Mouse (Mus musculus): ENCODE data around the gene Cemip2. TPM values are rescaled to one million over a fixed set of nuclear protein-coding genes. Genes with fewer than 3 reads are reported as not detected.

Gene Cemip2
- polyA plus RNA-seq, 1 experiment from 2014 or later, result 61.4 TPM

GRCm38 (mm10) chr19:21761676-21762075, 16.5 kb upstream of the Cemip2 start:
- H3K9me3 ChIP-seq, result no peaks in the 10 kb centered on the region
- no peaks in the 10 kb centered on the region for H3K36me3 ChIP-seq (replicated peaks)
- H3K4me3 ChIP-seq, result no peak overlapping the region
- H3K27ac ChIP-seq (replicated peaks), result no peak overlapping the region
- no peak for DNase-seq (ENCODE audit: low spot score)
- H3K27me3 ChIP-seq (replicated peaks; ENCODE audit: low read depth, poor library complexity, severe bottlenecking), result no peaks in the 10 kb centered on the region
- H3K4me1 ChIP-seq, result no peaks in the 10 kb centered on the region

GRCm38 (mm10) chr19:21764013-21764412, 14.1 kb upstream of the Cemip2 start:
- no peak for DNase-seq (ENCODE audit: low spot score)
- WGBS, result 78% methylated on average over 2 of the region's 2 CpGs
- Histone ChIP-seq H3K4me3 (no peak overlapping the region), H3K27me3 (replicated peaks; ENCODE audit: low read depth, poor library complexity, severe bottlenecking) (no peaks in the 10 kb centered on the region), H3K36me3 (replicated peaks) (no peaks in the 10 kb centered on the region), H3K9me3 (no peaks in the 10 kb centered on the region), H3K27ac (replicated peaks) (no peak overlapping the region), H3K4me1 (no peaks in the 10 kb centered on the region)

- no peak for DNase-seq (ENCODE audit: low spot score)
- no peak overlapping the region for H3K27ac ChIP-seq (replicated peaks)
- no peak overlapping the region for H3K4me3 ChIP-seq
- no peaks in the 10 kb centered on the region for H3K36me3 ChIP-seq (replicated peaks)
- no peaks in the 10 kb centered on the region for H3K9me3 ChIP-seq
- WGBS, result 84% methylated on average over 3 of the region's 3 CpGs
- H3K4me1 ChIP-seq, result no peaks in the 10 kb centered on the region
- no peaks in the 10 kb centered on the region for H3K27me3 ChIP-seq (replicated peaks; ENCODE audit: low read depth, poor library complexity, severe bottlenecking)
These were observed 13.4 kb upstream of the Cemip2 start for GRCm38 (mm10) chr19:21764738-21765137.

GRCm38 (mm10) chr19:21767500-21768045, 10.6 kb upstream of the Cemip2 start:
- H3K4me1 ChIP-seq, result no peaks in the 10 kb centered on the region
- WGBS, result 85% methylated on average over 9 of the region's 9 CpGs
- H3K27me3 ChIP-seq (replicated peaks; ENCODE audit: low read depth, poor library complexity, severe bottlenecking), result no peaks in the 10 kb centered on the region

GRCm38 (mm10) chr19:21769796-21770195, 8.3 kb upstream of the Cemip2 start:
- WGBS, result 68% methylated on average over 3 of the region's 3 CpGs
- H3K4me1 ChIP-seq, result no peaks in the 10 kb centered on the region
- no peaks in the 10 kb centered on the region for H3K27me3 ChIP-seq (replicated peaks; ENCODE audit: low read depth, poor library complexity, severe bottlenecking)
- no peak for DNase-seq (ENCODE audit: low spot score)
- H3K4me3 ChIP-seq, result no peak overlapping the region
- H3K27ac ChIP-seq (replicated peaks), result no peak overlapping the region
- no peaks in the 10 kb centered on the region for H3K36me3 ChIP-seq (replicated peaks)
- no peaks in the 10 kb centered on the region for H3K9me3 ChIP-seq

More at GRCm38 (mm10) chr19:21767500-21768045, 10.6 kb upstream of the Cemip2 start:
- no peak overlapping the region for H3K27ac ChIP-seq (replicated peaks)
- DNase-seq (ENCODE audit: low spot score), result no peak
- no peaks in the 10 kb centered on the region for H3K36me3 ChIP-seq (replicated peaks)
- H3K9me3 ChIP-seq, result no peaks in the 10 kb centered on the region
- H3K4me3 ChIP-seq, result no peak overlapping the region

DNA sequence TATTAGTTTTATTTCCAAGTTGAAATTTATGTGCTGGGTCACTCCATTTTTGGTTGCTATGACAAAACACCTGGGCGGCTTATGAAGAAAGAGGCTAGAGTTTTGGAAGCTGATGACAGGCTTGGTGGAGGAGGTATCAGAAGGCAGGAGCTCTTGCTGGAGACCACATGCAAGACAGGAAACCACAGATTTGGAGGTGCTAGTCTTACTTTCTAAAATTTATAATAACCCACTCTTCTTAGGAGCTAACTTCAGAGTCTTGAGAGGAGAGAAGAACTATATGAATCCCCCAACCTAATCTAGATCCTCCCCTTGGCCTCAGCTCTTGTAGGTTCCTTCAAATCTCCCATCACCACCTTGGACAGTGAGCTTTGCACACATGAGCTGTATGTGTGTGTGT, 6.6 kb upstream of the Cemip2 start:
- no peak for DNase-seq (ENCODE audit: low spot score)
- Histone ChIP-seq H3K9me3 (no peaks in the 10 kb centered on the region), H3K27ac (replicated peaks) (no peak overlapping the region), H3K36me3 (replicated peaks) (no peaks in the 10 kb centered on the region), H3K4me3 (no peak overlapping the region), H3K4me1 (no peaks in the 10 kb centered on the region), H3K27me3 (replicated peaks; ENCODE audit: low read depth, poor library complexity, severe bottlenecking) (no peaks in the 10 kb centered on the region)
- 97% methylated on average over 1 of the region's 1 CpGs for WGBS

- WGBS, result 80% methylated on average over 6 of the region's 6 CpGs
These were observed 4.5 kb upstream of the Cemip2 start for GRCm38 (mm10) chr19:21773621-21774020.

GRCm38 (mm10) chr19:21775629-21776028, 2.5 kb upstream of the Cemip2 start:
- Histone ChIP-seq H3K4me3 (no peak overlapping the region), H3K9me3 (no peaks in the 10 kb centered on the region), H3K4me1 (peaks cover 28% of the 10 kb centered on the region), H3K36me3 (replicated peaks) (no peaks in the 10 kb centered on the region), H3K27me3 (replicated peaks; ENCODE audit: low read depth, poor library complexity, severe bottlenecking) (no peaks in the 10 kb centered on the region), H3K27ac (replicated peaks) (no peak overlapping the region)
- DNase-seq (ENCODE audit: low spot score), result no peak
- WGBS, result 82% methylated on average over 4 of the region's 4 CpGs

More at GRCm38 (mm10) chr19:21773621-21774020, 4.5 kb upstream of the Cemip2 start:
- Histone ChIP-seq H3K36me3 (replicated peaks) (no peaks in the 10 kb centered on the region), H3K27ac (replicated peaks) (no peak overlapping the region), H3K27me3 (replicated peaks; ENCODE audit: low read depth, poor library complexity, severe bottlenecking) (no peaks in the 10 kb centered on the region), H3K4me1 (peaks cover 12% of the 10 kb centered on the region), H3K4me3 (no peak overlapping the region), H3K9me3 (no peaks in the 10 kb centered on the region)
- DNase-seq (ENCODE audit: low spot score), result no peak

DNA sequence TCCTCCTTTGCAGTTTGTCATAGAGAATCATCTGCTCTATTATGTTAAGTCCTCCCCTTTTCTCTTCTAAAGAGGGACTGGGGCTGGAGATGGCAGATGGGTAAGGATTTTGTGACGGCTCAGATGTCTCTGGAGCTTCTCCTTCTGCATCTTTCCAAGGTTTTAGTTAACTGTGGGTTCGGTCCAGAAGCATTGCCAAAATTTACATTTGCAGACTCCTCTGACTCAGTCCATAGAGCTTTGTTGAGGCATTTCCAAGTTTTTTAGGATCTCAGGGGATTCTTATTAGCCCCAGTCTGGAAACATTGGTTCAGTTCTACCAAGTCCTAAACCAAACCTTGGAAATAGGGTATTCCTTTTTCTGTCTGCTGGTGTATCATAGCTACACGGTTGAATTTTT, 1.5 kb upstream of the Cemip2 start:
- Histone ChIP-seq H3K27ac (replicated peaks) (no peak overlapping the region), H3K9me3 (no peaks in the 10 kb centered on the region), H3K27me3 (replicated peaks; ENCODE audit: low read depth, poor library complexity, severe bottlenecking) (no peaks in the 10 kb centered on the region), H3K4me1 (peaks cover 39% of the 10 kb centered on the region), H3K36me3 (replicated peaks) (no peaks in the 10 kb centered on the region), H3K4me3 (no peak overlapping the region)
- DNase-seq (ENCODE audit: low spot score), result no peak
- 65% methylated on average over 3 of the region's 3 CpGs for WGBS

DNA sequence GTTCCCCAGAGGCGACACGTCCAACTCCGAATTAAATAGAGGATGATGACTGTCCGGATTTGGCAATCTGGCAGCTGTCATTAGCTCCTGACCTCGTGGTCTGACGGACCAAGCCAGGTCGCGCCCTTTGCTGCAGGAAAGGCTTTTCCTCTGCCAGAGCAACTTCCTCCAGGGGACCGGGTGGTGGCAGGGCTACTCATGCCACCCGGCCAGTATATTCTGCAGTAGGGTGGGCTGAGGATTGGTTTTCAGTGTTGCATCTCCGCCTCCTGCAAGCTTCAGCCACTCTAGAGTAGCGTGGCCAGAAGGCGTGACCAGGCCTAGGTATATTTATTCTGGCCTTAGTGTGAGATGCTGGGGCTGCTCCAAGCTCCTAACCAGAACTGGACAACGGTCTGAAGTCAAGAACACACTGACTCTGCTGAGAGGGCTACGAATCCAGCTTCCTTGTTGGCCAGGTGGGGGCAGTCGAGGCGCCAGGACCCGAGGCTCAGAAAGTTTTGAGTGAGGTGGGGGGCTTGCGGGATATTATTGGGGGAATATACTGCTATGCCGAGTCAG, 891 bp upstream of the Cemip2 start:
- WGBS, result 13% methylated on average over 20 of the region's 20 CpGs
- H3K27me3 ChIP-seq (replicated peaks; ENCODE audit: low read depth, poor library complexity, severe bottlenecking), result no peaks in the 10 kb centered on the region
- DNase-seq (ENCODE audit: low spot score), result peak; percentile 66
- H3K27ac ChIP-seq (replicated peaks), result peak overlapping the region; percentile 98
- peak overlapping the region; percentile 91 for H3K4me3 ChIP-seq
- H3K4me1 ChIP-seq, result peaks cover 44% of the 10 kb centered on the region
- H3K36me3 ChIP-seq (replicated peaks), result no peaks in the 10 kb centered on the region
- no peaks in the 10 kb centered on the region for H3K9me3 ChIP-seq

DNA sequence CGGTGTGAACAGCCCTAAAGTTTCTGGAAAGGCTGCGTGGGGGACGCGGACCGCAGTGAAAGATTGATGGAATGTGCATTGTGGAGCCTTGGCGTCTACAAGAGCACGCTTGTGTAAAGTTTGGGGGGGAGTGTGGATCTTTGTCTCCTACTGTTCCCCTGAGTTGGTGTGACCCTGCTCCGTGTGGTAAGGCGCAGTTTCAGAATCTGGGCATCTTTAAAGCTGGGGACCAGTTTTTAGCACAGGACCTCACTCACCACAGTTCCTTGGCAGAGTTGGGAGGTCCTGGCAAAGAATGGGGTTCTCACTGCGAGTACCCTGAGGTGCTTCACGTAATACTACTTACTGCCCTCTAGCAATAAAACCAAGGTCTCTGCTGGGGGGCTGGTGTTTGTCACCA, 964 bp downstream of the Cemip2 start:
- H3K36me3 ChIP-seq (replicated peaks), result no peaks in the 10 kb centered on the region
- no peak for DNase-seq (ENCODE audit: low spot score)
- H3K4me3 ChIP-seq, result peak overlapping the region; percentile 91
- no peaks in the 10 kb centered on the region for H3K9me3 ChIP-seq
- under 1% methylated on average over 11 of the region's 11 CpGs for WGBS
- no peaks in the 10 kb centered on the region for H3K27me3 ChIP-seq (replicated peaks; ENCODE audit: low read depth, poor library complexity, severe bottlenecking)
- H3K4me1 ChIP-seq, result peaks cover 61% of the 10 kb centered on the region
- peak overlapping the region; percentile 98 for H3K27ac ChIP-seq (replicated peaks)

DNA sequence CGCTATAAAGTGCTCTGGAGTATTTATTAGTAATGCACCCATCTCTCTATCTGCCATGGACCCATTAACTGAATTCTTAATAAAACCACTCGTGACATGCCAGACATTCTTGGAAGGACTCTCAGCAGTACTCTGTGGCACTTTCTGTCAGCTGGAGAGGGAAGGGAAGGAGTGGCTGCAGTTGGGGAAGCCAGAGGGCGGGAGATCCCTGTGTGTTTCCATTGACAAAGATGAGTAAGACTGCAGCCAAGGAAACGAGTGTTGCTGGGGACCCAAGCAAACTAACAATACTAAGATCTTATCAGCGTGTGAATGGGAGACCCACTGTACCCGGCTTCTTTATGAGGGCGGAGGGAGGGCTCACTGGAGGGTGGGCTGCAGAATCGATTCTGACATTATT, 2.5 kb downstream of the Cemip2 start:
- peak overlapping the region; percentile 91 for H3K4me3 ChIP-seq
- peaks cover 77% of the 10 kb centered on the region for H3K4me1 ChIP-seq
- peak overlapping the region; percentile 71 for H3K27ac ChIP-seq (replicated peaks)
- no peaks in the 10 kb centered on the region for H3K27me3 ChIP-seq (replicated peaks; ENCODE audit: low read depth, poor library complexity, severe bottlenecking)
- no peaks in the 10 kb centered on the region for H3K36me3 ChIP-seq (replicated peaks)
- H3K9me3 ChIP-seq, result no peaks in the 10 kb centered on the region
- WGBS, result 39% methylated on average over 8 of the region's 8 CpGs
- DNase-seq (ENCODE audit: low spot score), result no peak

GRCm38 (mm10) chr19:21781066-21781786, 3.1 kb downstream of the Cemip2 start:
- H3K4me3 ChIP-seq, result peak overlapping the region; percentile 91
- no peaks in the 10 kb centered on the region for H3K36me3 ChIP-seq (replicated peaks)
- no peaks in the 10 kb centered on the region for H3K27me3 ChIP-seq (replicated peaks; ENCODE audit: low read depth, poor library complexity, severe bottlenecking)
- H3K9me3 ChIP-seq, result no peaks in the 10 kb centered on the region
- no peak for DNase-seq (ENCODE audit: low spot score)
- peaks cover 82% of the 10 kb centered on the region for H3K4me1 ChIP-seq
- H3K27ac ChIP-seq (replicated peaks), result peak overlapping the region; percentile 71
- 51% methylated on average over 7 of the region's 7 CpGs for WGBS

Measured in embryonic facial prominence, embryonic 10.5 days (tissue).